Mouse (Mus musculus) midbrain, postnatal 0 days (tissue): ENCODE measurements around the gene 4930539E08Rik. TPM values are rescaled to one million over a fixed set of nuclear protein-coding genes. Genes with fewer than 3 reads are reported as not detected.

ENCODE experiments used
- ATAC-seq: fragments of 200-750 bp; cut with Nextera tagmentation; 2 replicates; pipeline ENCODE4 v1.8.0; 2017; ENCODE audit warnings: moderate number of reproducible peaks, mild to moderate bottlenecking, moderate TSS enrichment, moderate library complexity; ENCODE audit not compliant: low FRiP score
- DNase-seq: peaks from one replicate; pipeline ENCODE4 v3.0.0-alpha.2; 2015; ENCODE audit warnings: low spot score
- H3K27ac ChIP-seq: fragments of 300-500 bp; sonication (generic); 2 replicates; pipeline ENCODE4 v1.5.1; 2014; ENCODE audit warnings: low read depth, mild to moderate bottlenecking, low read length, mixed read lengths
- H3K27me3 ChIP-seq: fragments of 300-500 bp; sonication (generic); 2 replicates; pipeline ENCODE4 v1.6.1; 2014; ENCODE audit warnings: low read length, control low read depth, mixed read lengths; ENCODE audit not compliant: insufficient read depth
- H3K36me3 ChIP-seq: fragments of 300-500 bp; sonication (generic); 2 replicates; pipeline ENCODE4 v1.6.1; 2014; ENCODE audit warnings: low read length, control low read depth, mixed read lengths; ENCODE audit not compliant: insufficient read depth
- H3K4me1 ChIP-seq: fragments of 300-500 bp; sonication (generic); 2 replicates; pipeline ENCODE4 v1.6.1; 2014; ENCODE audit warnings: mild to moderate bottlenecking, control low read depth, antibody characterized with exemption, low read length, mixed read lengths; ENCODE audit not compliant: insufficient read depth
- H3K4me2 ChIP-seq: fragments of 300-500 bp; sonication (generic); 2 replicates; pipeline ENCODE4 v1.6.1; 2014; ENCODE audit warnings: low read depth, mild to moderate bottlenecking, low read length, mixed read lengths; ENCODE audit not compliant: poor library complexity, severe bottlenecking
- H3K4me3 ChIP-seq: fragments of 300-500 bp; sonication (generic); 2 replicates; pipeline ENCODE4 v1.5.1; 2014; ENCODE audit warnings: low read depth, mild to moderate bottlenecking, low read length, moderate library complexity
- H3K9ac ChIP-seq: fragments of 300-500 bp; sonication (generic); replicated peaks from 2 replicates; pipeline ENCODE4 v1.6.1; 2014; ENCODE audit warnings: mild to moderate bottlenecking, low read length, moderate library complexity, mixed read lengths; ENCODE audit not compliant: poor library complexity, severe bottlenecking
- H3K9me3 ChIP-seq: fragments of 300-500 bp; sonication (generic); 2 replicates; pipeline ENCODE4 v1.6.1; 2016; ENCODE audit warnings: low read length, control low read depth
- CTCF ChIP-seq: IDR thresholded peaks from 2 replicates; pipeline ENCODE4 v1.5.1; 2016; ENCODE audit warnings: antibody characterized with exemption, mild to moderate bottlenecking
- WGBS: fragments of 180-500 bp; shearing (Covaris S2); extraction: QIAGEN DNeasy Blood & Tissue Kit; methylation state at CpG from one replicate; pipeline ENCODE4 v1.1.7; 2014; 5-methylcytosine and 5-hydroxymethylcytosine counted together
- polyA plus RNA-seq: library from polyadenylated mRNA; unstranded; fragments of >200 nt; fragmentation: Nextera tagmentation; extraction: Ambion mirVana; gene quantifications from 2 replicates; pipeline ENCODE4 v1.2.1, GENCODE M21; 2015
- total RNA-seq: library from RNA; depleted of rRNA; stranded (reverse); fragments of >200 nt; gene quantifications from 2 replicates; pipeline ENCODE4 v1.2.3, GENCODE M21; 2014; rRNA removed

The 4930539E08Rik gene
- total and polyA plus RNA-seq, 2 experiments from 2014 or later = 4.5 to 9.8 TPM

DNA sequence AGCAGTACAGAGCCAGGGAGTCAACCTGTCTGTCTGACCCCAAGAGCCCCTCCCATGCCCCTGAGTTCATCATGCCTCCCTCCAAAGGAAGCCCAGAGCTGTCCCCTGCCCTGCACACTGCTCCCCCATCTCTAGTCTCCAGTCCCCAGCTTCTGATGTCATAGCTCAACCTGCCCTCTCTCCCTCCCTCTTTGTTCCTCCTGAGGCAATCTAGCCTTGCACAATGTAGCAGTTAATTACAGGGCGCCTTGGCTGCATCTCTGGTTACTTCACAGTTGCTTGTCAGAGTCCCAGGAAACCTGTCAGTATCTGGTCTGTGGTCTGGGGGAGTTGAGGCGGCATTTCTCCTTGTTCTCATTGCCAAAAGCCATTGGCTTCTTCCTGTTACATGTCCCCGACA lies 59.1 kb downstream of the 4930539E08Rik start:
- ATAC-seq (no peak), DNase-seq (no peak)
- Histone ChIP-seq H3K27me3 (no peaks in the 10 kb centered on the region), H3K4me3 (no peak overlapping the region), H3K36me3 (no peaks in the 10 kb centered on the region), H3K4me1 (no peaks in the 10 kb centered on the region), H3K9me3 (0 out of 2 replicates have a peak, but pooled peaks cover 2% of the 10 kb centered on the region), H3K9ac (no peak overlapping the region), H3K27ac (no peak overlapping the region), H3K4me2 (no peak overlapping the region)
- 59% methylated on average over 3 of the region's 3 CpGs for WGBS
- no peak for TF ChIP-seq CTCF

DNA sequence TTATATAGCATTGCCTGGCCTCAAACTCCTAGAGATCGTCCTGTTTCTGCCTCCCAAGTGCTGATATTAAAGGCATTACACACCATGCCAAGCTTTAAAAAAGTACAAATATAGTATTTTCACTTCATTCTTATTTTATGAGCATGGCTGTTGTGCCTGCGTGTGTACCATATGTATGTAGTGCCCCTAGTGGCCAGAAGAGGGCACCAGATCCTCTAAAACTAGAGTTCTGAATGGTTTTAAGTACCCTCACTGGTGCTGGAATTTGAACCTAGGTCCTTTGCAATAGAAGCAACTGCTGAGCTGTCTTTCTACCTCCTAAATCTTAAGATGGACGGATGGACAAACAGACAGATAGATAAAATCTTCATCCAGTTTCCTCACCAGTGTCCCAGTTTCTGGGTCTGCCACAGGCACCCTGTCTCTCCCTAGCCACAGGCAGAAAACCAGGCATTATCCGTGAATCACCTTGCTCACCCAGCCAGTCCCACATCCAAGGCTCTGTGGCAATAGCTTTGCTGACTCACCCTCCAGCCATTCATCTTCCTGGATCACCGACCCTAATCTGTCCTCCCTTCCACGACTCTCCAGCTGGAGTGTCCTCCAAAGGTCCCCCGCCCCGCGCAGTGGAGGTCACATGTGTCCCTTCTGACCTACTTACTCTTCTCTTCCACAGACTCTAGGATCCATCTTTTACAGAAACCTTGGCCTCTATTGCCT lies 59.8 kb downstream of the 4930539E08Rik start:
- WGBS = 84% methylated on average over 9 of the region's 9 CpGs

DNA sequence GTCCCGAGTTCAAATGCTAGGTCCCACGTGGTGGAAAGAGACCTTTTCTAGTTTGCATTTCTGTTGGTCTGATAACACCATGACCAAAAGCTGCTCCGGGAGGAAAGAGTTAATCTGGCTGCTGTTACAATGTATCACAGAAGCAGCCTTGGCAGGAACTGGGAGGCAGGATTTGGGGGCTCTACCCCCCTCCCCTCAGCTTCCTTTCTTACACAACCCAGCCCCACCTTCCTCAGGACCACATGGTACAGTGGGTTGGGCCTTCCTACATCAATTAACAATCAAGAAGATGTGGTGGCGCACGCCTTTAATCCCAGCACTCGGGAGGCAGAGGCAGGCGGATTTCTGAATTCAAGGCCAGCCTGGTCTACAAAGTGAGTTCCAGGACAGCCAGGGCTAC lies 60.7 kb downstream of the 4930539E08Rik start:
- Histone ChIP-seq H3K4me2 (no peak overlapping the region), H3K27me3 (no peaks in the 10 kb centered on the region), H3K4me3 (no peak overlapping the region), H3K9ac (no peak overlapping the region), H3K4me1 (no peaks in the 10 kb centered on the region), H3K36me3 (no peaks in the 10 kb centered on the region), H3K9me3 (0 out of 2 replicates have a peak, but pooled peaks cover 2% of the 10 kb centered on the region), H3K27ac (no peak overlapping the region)
- DNase-seq (no peak), ATAC-seq (no peak)
- whole genome bisulfite sequencing = 85% methylated on average over 7 of the region's 7 CpGs
- no peak for TF ChIP-seq CTCF

More for the DNA sequence above, 59.8 kb downstream of the 4930539E08Rik start:
- no peak for DNase-seq
- Histone ChIP-seq H3K27ac (no peak overlapping the region), H3K9me3 (0 out of 2 replicates have a peak, but pooled peaks cover 2% of the 10 kb centered on the region), H3K4me2 (no peak overlapping the region), H3K9ac (no peak overlapping the region), H3K27me3 (no peaks in the 10 kb centered on the region), H3K4me3 (no peak overlapping the region), H3K4me1 (no peaks in the 10 kb centered on the region), H3K36me3 (no peaks in the 10 kb centered on the region)
- peak; percentile 43 for TF ChIP-seq CTCF
- no peak for ATAC-seq

GRCm38 (mm10) chr17:28850511-28850910 lies 64.6 kb downstream of the 4930539E08Rik start:
- no peaks in the 10 kb centered on the region for H3K36me3 ChIP-seq
- no peak for DNase-seq
- H3K27me3 ChIP-seq = no peaks in the 10 kb centered on the region
- 94% methylated on average over 5 of the region's 5 CpGs for WGBS
- no peaks in the 10 kb centered on the region for H3K4me1 ChIP-seq
- no peak overlapping the region for H3K4me2 ChIP-seq
- no peak for ATAC-seq
- H3K9ac ChIP-seq = no peak overlapping the region
- H3K27ac ChIP-seq = no peak overlapping the region
- TF ChIP-seq CTCF = no peak
- no peaks in the 10 kb centered on the region for H3K9me3 ChIP-seq
- H3K4me3 ChIP-seq = no peak overlapping the region

GRCm38 (mm10) chr17:28846974-28847617 lies 68.0 kb downstream of the 4930539E08Rik start:
- no peak overlapping the region for H3K27ac ChIP-seq
- H3K4me2 ChIP-seq = no peak overlapping the region
- WGBS = 70% methylated on average over 10 of the region's 11 CpGs
- no peaks in the 10 kb centered on the region for H3K36me3 ChIP-seq
- ATAC-seq (no peak), DNase-seq (no peak)
- H3K27me3 ChIP-seq = no peaks in the 10 kb centered on the region
- no peak overlapping the region for H3K4me3 ChIP-seq
- H3K9ac ChIP-seq = no peak overlapping the region
- no peaks in the 10 kb centered on the region for H3K4me1 ChIP-seq
- no peak for TF ChIP-seq CTCF
- H3K9me3 ChIP-seq = no peaks in the 10 kb centered on the region

Other genes starting within 250 kb of the 4930539E08Rik start
- 1.1 and 4.4 TPM in 2 replicates for gene Slc26a8, start 225.1 kb downstream of the 4930539E08Rik start, total RNA-seq
- gene Slc26a8, start 225.1 kb downstream of the 4930539E08Rik start, polyA plus RNA-seq = 1.7 and 1.8 TPM in 2 replicates
- 40.5 and 43.4 TPM in 2 replicates for gene Mapk14, start 224.0 kb downstream of the 4930539E08Rik start, total RNA-seq
- gene Mapk14, start 224.0 kb downstream of the 4930539E08Rik start, polyA plus RNA-seq = 16.3 and 19.0 TPM in 2 replicates
- 2.7 and 4.2 TPM in 2 replicates for gene AC170998.1, start 189.2 kb downstream of the 4930539E08Rik start, total RNA-seq
- 1.8 and 3.2 TPM in 2 replicates for gene AC170998.1, start 189.2 kb downstream of the 4930539E08Rik start, polyA plus RNA-seq
- gene Mapk13, start 146.0 kb downstream of the 4930539E08Rik start, total RNA-seq = 0.66 and 1.5 TPM in 2 replicates
- gene Mapk13, start 146.0 kb downstream of the 4930539E08Rik start, polyA plus RNA-seq = 1.0 and 1.1 TPM in 2 replicates
- gene Brpf3, start 114.2 kb downstream of the 4930539E08Rik start, total RNA-seq = 14.9 and 21.5 TPM in 2 replicates
- 3.5 and 4.9 TPM in 2 replicates for gene Brpf3, start 114.2 kb downstream of the 4930539E08Rik start, polyA plus RNA-seq
- gene Pnpla1, start 56.9 kb downstream of the 4930539E08Rik start, total RNA-seq = 0.05 and 0.14 TPM in 2 replicates
- gene Pnpla1, start 56.9 kb downstream of the 4930539E08Rik start, polyA plus RNA-seq = 0.07 TPM in 1 of 2 replicates, not detected in the other
- gene Pxt1, start 28.5 kb upstream of the 4930539E08Rik start, total RNA-seq = 0.49 TPM in 1 of 2 replicates, not detected in the other
- 0.15 TPM in 1 of 2 replicates, not detected in the other for gene Pxt1, start 28.5 kb upstream of the 4930539E08Rik start, polyA plus RNA-seq
- gene Kctd20, start 36.6 kb upstream of the 4930539E08Rik start, total RNA-seq = 60.0 and 64.9 TPM in 2 replicates
- gene Kctd20, start 36.6 kb upstream of the 4930539E08Rik start, polyA plus RNA-seq = 63.2 and 63.8 TPM in 2 replicates
- gene Stk38, start 92.7 kb upstream of the 4930539E08Rik start, total RNA-seq = 44.2 and 58.1 TPM in 2 replicates
- gene Stk38, start 92.7 kb upstream of the 4930539E08Rik start, polyA plus RNA-seq = 42.1 and 47.9 TPM in 2 replicates
- 119 and 193 TPM in 2 replicates for gene Srsf3, start 117.3 kb upstream of the 4930539E08Rik start, total RNA-seq
- 284 and 296 TPM in 2 replicates for gene Srsf3, start 117.3 kb upstream of the 4930539E08Rik start, polyA plus RNA-seq
- 44.4 and 57.7 TPM in 2 replicates for gene Cdkn1a, start 175.7 kb upstream of the 4930539E08Rik start, total RNA-seq
- 220 and 237 TPM in 2 replicates for gene Cdkn1a, start 175.7 kb upstream of the 4930539E08Rik start, polyA plus RNA-seq
- not detected in 2 replicates for gene Rab44, start 198.8 kb upstream of the 4930539E08Rik start, total RNA-seq
- not detected in 2 replicates for gene Rab44, start 198.8 kb upstream of the 4930539E08Rik start, polyA plus RNA-seq